Mouse (Mus musculus): Measurements from ENCODE around the gene Mcts2.
"Not testable (repeated sequence)": the region's sequence is repeated elsewhere in the genome, so short reads cannot be mapped to it uniquely, and the experiment has no call there.

Mcts2 gene

DNA sequence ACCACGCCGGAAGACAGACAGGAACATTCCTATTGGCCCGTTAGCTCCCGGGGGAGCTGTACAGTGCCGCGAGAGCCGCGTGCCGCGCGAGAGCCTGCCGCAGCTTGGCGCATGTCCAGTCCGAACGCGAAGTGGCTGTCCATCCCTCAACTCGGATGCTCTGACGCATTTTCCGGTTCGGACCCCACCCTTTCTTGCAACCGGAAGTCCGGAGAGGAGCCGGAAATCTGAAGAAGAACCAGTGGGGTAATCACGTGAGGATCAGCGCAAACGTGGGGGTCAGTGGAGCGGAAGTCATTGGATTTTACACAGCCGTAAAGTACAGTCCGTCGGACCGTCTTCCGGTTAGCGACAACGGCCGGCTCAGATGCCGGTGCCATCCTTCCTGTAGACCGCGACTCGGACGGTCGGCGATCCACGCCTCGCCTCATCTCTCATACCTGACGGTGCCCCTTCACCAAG, at the start of gene Mcts2:
Mcts2 (plus strand) TSS at position 230 of the 462 bp plus-strand sequence.
- no peak for DNase-seq (ENCODE audit: low read depth, low spot score)

DNA sequence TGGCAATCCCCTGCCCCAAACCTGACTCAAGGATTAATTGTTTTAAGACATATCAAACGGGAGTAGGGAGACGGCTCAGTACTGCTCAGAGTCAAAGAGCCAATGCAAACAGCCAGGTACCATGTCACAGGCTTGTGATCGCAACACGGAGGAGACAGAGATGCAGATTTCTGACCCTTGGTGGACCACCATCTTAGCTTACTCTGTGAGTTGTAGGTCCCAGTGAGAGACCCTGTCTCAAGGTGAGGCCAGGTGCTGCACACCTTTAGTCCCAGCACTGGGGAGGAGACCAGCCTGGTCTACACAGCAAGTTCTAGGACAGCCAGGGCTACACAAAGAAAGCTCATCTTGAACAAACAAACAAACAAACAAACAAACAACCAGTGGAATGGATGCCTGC, 49.5 kb upstream of the Mcts2 start:
- DNase-seq (ENCODE audit: low read depth, low spot score): no peak

DNA sequence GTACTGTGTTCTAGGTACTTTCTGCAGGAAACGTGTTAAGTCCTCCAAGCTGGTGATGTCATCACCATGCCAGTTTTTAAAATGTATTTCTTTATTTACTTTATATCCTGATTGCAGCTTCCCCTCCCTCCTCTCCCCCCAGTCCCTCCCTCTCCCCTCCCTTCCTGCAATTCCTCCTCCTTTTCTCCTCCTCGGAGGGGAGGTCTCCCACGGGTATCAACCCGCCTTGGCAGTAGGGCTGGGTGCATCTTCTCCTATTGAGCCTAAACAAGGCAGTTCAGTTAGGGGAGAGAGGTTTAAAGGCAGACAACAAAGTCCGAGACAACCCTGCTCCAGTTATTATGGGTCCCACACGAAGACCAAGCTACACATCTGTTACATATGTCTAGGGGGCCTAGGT, 48.0 kb upstream of the Mcts2 start:
- no peak for DNase-seq (ENCODE audit: low read depth, low spot score)

DNA sequence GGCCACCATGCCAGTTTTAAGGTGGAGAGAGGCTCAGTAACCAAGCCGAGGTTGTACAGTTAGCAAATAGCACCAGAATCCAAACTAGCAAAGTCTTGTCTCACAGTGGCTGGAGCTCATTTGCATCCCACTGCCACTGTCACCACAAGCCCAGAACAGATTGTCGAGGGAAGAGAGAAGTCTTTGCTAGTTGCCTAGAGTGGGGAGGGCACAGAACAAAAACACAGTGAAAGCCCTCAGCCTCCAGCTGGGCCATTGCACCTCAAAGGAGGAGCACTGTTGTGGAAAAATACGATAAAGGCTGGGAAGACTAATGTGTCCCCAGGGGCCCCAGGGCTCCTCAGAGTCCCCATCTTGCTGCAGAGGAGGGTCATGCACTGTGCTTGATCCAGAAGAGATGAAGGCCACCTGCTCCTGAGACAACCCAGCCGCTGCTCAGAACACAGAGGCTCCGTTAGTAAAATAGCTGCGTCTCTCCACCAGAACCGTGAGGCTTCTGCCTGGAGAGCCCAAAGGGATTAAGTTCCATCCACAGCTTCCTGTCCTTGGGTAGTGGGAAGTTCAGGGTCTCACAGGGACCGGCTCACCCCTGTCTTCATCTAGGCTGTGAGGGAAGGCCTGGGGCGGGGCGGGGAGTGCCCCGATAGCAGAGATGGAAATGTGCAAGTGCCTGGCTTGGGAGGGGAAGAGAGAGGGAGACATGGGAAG, 47.3 kb upstream of the Mcts2 start:
- no peak for DNase-seq (ENCODE audit: low read depth, low spot score)

DNA sequence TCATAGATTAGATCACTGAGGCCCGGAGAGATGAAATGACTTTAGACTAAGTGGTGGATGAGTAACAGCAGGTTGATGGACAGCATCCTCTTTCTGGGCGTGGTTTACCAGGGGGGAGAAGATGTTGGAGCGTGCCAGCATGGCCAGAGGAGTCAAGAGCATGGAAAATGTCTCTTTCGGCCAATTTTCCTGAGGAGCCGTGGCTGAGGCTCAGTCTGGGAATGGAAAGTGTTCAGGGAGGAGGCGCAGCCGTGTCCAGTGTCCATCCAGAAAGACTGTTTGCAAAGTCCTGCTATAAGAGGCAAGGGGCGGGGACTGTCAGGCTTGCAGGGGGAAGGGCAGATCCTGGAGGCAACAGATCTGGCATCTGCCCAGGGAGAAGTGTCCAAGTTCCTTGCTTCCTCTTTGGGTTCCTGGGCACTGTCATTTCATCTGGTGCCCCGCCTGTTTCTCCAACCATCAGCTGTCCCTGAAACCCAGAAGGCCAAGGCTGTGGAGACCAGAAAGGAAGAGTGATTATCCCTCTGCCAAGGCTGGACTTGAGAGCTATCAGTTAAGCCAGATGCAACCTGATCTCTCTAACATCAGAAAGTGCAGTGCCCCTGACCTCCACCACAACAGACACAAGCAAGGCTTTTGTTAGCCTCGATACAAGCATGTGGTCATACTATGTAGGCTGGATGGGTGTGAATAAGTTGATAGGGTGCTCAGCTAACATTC, 33.8 kb upstream of the Mcts2 start:
- DNase-seq (ENCODE audit: low read depth, low spot score): no peak

DNA sequence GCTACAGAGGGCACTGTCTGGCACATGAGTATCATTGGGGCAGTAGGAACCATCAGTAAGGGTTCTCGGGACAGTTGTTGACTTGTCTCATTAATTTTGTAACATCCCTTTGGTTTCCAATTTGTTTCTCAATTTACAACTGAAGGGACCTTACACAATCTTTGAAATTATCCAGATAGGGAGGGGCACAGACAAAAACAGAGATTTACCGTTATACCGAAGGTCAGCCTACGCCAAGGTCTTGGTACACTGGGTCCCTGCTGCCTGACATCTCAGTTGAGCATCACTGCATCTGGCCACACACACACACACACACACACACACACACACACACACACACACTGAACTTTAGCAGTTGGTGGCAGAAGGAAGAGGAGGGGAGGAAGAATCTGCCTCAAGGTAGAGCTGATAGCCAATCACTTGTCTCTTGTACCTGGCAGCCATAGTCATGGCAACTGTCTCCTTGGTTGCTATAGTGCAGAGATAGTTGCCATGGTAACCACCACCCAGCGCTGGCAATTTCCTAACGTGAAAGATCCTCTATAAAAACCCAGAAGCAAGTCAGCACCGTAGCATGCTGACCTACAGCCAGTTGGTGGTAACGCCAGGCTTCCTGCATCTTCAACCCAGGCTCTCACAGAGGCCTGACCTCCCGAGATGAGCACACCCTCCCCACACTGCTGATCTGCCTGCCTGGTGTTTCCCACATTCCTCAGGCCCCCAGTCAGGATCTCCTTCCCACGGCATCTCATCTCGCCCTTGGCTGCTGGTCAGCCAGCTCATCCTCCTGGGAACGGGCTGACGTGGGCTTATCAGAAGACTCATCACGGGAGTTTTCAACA, 32.7 kb upstream of the Mcts2 start:
- DNase-seq (ENCODE audit: low read depth, low spot score): peak; percentile 57

DNA sequence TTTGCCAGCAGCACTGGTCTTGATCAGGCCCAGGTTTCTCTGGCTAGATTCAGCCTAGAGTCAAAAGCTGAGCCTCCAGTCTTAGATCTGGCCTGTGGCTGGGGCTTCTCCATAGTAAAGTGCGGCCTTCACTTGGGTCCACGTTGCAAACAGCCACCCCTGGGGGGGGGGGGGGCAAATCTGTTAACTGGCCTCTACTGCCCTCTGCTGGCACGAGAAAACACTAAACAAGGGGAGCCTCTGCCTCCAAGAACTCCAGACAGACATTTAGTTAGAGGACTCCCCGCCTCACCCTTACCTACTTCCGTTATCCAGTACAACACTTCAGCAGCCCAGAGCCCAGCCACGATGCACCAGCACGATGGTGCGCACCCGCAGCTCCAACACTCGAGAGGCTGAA, 29.4 kb upstream of the Mcts2 start:
- DNase-seq (ENCODE audit: low read depth, low spot score): peak; percentile 21

DNA sequence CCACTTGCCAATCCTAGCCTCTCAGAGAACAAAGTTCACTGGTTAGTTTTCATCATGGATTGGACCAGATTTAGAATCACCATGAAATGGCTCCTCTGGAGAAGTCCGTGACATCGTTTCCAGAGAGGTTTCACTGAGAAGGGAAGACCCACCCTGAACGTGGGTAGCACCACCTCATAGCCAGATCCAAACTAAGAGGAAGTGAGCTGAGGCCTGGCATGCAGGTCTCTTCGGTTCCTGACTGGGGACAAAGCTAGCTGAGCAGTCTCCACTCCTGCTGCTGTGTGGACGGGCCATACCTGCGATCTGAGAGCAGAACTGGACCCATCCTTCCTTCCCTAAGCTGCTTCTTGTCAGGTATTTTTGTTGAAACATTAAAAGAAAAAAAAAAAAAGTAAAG, 25.7 kb upstream of the Mcts2 start:
- DNase-seq (ENCODE audit: low read depth, low spot score): no peak

DNA sequence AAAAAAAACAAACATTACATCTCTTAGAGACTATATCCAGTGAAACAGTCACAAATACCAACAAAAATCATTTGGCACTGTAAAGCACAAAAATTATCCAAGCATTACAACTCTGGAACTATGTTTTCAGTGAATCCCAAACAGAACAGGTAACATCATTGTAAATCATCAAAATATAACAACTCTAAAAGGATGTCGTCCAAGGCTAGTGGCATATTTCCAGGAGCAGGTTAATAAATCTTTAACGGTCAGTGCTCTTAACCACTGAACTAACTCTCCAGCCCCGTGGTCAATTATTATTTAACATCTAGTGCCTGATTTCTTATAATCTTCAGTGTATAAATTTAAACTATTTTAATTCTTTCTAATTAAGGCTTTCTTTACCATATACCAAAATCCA, 20.6 kb upstream of the Mcts2 start:
- DNase-seq (ENCODE audit: low read depth, low spot score): not testable (repeated sequence)

DNA sequence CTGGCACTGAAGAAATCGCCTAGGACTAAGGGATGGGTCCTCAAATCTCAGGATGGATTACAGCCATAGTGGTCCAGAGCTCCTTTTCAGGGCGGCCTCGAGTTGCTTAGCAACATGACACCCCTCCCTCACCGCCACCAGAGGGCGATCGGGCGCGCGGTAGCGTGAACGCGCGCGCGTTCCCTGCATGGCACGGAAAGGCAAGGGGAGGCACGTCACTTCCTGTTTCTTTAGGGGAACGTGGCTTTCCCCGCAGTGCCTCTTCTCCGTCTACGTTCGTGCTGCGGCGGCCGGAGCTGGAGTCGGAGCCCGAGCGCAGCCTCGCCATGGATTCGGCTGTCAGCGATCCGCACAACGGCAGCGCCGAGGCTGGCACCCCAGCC, 17.6 kb upstream of the Mcts2 start, which contains the start of gene H13:
H13 (plus strand) TSS at position 206 of the 383 bp plus-strand sequence.
- DNase-seq (ENCODE audit: low read depth, low spot score): peak; percentile 97

DNA sequence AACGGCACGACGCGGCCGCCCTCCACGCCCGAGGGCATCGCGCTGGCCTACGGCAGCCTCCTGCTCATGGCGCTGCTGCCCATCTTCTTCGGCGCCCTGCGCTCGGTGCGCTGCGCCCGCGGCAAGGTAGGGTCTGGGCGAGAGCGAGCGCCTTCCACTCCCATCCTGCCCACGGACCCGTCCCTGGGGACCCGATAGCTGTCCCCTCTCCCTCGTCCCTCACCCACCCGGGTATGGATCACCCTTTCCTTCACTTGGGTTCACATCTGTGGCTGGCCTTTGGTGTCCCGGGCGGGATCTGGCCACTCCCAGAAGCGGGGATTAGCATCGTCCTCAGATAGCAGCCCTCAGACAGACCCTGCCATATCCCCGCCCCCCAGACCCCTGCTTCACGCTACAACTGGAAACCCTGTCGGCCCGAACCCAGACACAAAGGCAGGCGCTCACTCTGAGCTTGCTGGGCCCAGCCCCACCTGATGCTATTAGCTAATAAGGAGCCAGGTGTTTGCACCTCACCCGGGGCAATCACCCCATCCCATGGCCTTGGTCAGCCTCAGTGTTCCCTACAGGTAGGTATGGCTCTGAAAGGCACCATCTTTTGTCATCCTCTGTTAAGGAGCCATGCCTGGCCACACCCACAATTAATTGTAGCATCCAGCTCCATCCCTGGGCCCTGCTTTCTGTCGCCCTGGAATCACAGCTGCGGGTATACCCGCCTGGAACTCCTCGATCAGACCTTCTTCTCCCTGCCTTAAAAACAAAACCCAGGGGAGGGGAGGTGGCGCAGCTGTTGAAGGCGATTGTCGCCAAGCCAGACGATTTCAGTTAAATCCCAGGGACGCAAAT, 17.0 kb upstream of the Mcts2 start:
- DNase-seq (ENCODE audit: low read depth, low spot score): peak; percentile 32

DNA sequence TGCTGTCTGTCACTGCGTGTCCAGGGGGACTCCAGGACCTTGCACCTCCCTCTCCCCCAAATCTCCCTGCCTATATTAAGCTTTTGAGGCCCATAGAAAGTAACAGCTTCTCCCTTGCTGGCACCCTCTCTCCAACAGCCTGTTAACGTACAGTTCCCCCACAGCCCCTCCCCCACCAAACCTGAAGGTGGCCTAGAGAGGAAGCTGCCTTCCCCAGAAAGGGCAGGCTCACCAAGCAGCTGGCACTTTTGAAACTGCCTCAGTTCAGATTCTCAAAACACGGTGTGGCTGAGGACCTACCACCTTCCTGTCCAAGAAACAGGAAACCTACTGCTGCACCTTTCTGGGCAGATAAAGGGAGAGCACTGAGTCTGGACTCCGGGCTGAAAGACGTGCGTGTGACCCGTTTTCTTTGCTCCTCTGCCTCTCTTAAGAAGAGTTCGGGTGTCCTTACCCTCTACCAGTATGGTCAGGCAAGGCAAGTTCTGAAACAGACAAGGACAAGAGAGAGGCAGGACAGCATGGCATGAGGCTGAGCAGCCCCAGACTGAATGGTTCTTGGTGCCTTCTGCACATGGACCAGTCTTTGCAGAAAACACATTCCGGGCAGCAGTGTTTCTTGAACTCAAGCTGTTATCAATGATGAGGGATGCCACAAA, 15.7 kb upstream of the Mcts2 start:
- peak; percentile 65 for DNase-seq (ENCODE audit: low read depth, low spot score)

DNA sequence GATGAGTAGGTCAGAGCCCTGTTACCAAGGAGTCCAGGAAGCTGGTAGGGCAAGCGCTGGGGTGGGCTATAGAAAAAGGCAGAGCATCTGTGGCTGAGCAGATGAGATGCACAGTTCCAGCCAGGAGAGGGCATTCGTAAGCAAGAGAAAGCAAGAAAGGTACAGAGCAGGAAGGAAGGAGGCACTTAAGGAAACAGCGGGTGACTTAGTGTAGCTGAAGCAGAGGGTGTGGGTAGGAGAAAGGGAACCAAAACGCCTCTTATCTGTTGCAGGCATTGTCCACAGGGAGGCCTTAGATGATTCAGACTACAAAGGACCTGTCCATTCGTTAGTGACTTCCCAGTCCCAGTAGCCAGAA, 15.2 kb upstream of the Mcts2 start:
- DNase-seq (ENCODE audit: low read depth, low spot score): peak; percentile 76

DNA sequence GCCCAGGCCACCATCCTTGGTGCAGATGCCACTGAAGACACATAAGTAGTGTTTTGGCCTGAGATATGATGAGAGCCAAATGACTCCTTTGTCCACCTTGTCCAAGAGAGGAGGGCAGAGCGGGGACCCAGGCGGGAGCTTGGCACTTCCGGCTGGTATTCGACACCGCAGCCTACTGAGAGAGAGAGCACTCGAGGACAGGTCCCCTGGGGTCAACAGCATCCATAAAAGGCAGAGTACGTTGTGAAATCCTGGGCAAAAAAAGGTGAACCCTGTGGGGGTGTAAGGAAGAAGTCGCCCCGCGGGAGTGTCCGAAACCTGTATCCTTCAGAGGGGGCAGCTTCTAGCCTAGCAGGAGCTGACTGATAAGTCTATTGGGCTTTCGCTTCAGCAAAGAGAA, 14.7 kb upstream of the Mcts2 start:
- DNase-seq (ENCODE audit: low read depth, low spot score): no peak

DNA sequence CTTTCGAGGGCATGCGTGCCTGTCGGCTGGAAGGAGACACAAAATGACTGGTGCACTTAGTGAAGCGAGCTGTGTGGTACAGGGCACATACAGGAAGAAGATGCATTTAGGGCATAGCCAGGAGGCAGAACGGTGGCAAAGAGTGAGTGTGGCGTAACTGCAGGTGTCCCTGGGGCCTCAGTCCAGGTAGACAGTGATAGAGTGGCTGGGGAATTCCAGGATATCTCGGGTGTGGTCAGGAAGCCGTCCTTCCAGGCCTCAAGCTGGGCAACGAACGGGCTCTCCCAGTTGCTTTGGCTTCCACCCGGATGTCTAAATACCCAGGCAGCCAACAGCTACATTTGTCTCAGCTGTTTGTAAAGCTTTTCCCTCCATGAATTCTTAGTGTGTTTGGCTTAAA, 12.7 kb upstream of the Mcts2 start:
- DNase-seq (ENCODE audit: low read depth, low spot score): no peak

DNA sequence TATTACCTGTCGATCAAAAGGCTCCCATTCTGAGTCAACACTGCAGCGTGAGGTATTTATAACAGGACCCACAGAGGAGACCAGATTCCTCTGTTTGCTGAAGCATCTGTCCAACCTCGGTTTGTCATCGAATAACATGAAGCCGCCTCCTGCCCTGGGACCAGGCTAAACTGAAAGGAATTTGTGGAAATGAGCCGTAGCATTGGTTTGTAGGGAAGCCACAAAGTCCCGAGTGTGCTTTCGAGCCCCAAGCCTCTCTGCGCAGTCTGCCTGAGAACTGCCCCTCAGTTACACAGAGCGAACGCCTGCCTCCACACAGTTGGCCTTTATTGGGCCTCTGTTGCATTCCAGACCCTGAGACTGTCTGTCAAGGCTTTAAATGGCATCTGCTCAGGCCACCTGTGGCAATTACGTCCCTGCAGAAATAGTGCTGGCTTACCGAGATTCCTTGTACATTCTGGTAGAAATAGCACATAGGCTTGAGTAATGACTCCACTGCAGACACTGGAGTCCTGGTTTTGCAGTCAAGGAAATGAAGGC, 11.5 kb upstream of the Mcts2 start:
- no peak for DNase-seq (ENCODE audit: low read depth, low spot score)

DNA sequence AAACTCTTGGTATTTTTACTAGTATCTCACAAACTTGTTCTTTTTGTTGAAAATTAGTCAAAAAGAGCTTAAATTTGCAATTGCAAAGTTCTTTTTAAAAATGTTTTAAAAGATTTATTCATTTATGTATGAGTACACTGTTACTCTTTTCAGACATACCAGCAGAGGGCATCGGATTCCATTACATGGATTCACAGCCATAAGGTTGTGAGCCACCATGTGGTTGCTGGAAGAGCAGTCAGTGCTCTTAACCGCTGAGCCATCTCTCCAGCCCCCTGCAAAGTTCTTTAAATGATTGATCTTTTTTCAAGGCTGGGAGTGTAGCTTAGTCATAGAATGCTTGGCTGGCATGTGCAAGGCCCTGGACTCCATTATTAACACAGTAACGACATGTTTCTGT, 8.5 kb upstream of the Mcts2 start:
- DNase-seq (ENCODE audit: low read depth, low spot score): peak; percentile 50

DNA sequence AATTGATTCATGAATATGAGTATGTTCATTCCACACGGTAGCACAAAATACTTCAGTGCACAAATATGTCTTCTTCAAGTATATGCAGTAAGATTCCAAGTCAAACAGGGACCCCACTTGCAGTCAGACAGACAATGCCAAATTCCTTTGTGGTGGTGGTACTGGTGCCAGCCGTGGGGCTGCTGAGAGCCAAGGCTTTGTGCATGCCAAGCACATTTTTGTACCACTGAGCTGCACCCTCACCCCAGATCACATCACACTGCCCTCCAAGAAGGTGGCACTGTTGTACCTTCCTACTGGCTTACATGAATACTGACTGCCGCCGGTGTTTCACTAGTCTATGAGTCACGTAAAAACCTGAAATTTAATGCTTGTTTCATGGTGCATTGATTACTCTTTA, 7.9 kb upstream of the Mcts2 start:
- DNase-seq (ENCODE audit: low read depth, low spot score): no peak

DNA sequence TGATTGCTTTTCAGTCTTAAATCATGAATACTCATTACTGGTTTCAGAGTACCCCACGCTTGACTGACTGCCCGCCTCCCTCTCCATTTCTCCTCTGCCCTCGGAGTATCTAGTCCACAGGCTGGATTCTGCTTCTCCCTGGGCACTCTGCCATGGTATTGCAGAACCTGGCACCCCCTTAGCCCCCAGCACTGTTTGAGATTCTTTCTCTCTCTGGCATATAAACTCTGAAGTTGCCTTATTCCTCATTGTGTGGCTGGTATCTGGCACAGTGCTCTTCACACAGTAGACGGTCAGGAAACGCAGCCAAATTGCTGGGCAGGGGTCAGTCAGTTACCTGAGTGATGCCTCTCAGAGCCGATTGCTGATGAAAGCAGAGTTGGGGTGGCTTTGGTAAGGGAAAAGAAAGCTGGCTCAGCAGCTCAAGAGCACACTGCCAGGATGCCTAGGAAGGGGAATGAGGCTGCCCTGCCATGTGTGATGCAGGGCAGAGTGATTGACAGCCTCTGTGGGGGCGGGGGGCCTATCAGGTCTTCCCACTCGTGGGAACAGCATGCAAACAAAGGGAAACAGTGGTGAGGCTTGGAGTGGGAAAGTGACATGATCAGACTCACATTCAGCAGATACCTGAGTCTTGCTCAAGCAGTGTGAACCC, 7.0 kb upstream of the Mcts2 start:
- DNase-seq (ENCODE audit: low read depth, low spot score): no peak

DNA sequence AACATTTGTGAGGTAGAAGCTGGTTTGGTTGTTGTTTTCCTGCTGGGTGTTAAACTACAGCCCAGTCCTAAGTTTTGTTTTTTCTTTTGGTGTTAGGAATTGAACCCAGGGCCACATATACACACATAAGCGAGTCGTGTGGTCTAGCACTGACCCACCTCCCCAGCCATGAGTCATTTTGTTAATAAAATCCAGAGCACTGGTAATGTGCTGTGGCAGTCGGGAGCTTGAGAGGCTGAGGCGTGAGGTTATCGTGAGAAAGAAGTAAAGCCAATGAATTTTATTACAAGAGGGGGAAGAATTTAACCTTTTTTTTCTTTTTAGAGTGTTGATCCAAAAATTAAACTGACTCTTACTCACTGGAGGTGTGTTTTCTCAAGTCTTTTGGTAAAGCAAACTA, 3.7 kb upstream of the Mcts2 start:
- no peak for DNase-seq (ENCODE audit: low read depth, low spot score)
